Mouse (Mus musculus) bone marrow macrophage, adult 2 months (primary cell): Measurements from ENCODE around the gene Sugct.

ENCODE experiments used
- CTCF ChIP-seq: IDR thresholded peaks from 2 replicates; pipeline ENCODE4 v1.5.1; 2012; ENCODE audit warnings: low read depth, mild to moderate bottlenecking, low read length, moderate library complexity
- POLR2A ChIP-seq: IDR thresholded peaks from 2 replicates; pipeline ENCODE4 v1.6.1; 2012; ENCODE audit warnings: mild to moderate bottlenecking, low read depth, low read length, borderline replicate concordance

DNA sequence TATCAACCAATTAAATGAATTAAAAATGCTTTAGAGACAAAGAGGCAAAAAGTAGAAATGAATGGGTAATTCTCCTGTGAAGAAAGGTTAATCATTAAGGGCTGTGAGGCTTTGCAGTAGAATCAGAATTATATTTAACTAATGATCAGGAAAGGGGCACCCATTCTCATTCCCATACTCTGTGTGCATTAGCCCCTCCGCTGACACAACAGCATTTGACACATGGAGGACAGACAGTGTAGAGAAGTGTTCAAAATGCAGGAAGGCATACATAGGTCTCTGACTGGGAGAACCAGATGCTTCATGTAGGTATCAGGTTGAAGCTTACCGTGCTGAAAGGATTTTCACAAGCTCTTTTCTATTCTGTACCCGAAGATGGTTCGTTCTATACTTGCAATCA lies 393.8 kb downstream of the Sugct start:
- no peak for TF ChIP-seq CTCF
- no peak for TF ChIP-seq POLR2A
